Mouse (Mus musculus): ENCODE results near the gene Mical1. TPM values are rescaled to one million over a fixed set of nuclear protein-coding genes. Genes with fewer than 3 reads are reported as not detected.
A peak's percentile ranks its signal among the peaks of the same experiment; 100 is the strongest.

Gene Mical1
- polyA plus RNA-seq (2012; ENCODE audit: insufficient read depth, insufficient read length, missing spikeins): 2.8 and 4.8 TPM in 2 replicates

DNA sequence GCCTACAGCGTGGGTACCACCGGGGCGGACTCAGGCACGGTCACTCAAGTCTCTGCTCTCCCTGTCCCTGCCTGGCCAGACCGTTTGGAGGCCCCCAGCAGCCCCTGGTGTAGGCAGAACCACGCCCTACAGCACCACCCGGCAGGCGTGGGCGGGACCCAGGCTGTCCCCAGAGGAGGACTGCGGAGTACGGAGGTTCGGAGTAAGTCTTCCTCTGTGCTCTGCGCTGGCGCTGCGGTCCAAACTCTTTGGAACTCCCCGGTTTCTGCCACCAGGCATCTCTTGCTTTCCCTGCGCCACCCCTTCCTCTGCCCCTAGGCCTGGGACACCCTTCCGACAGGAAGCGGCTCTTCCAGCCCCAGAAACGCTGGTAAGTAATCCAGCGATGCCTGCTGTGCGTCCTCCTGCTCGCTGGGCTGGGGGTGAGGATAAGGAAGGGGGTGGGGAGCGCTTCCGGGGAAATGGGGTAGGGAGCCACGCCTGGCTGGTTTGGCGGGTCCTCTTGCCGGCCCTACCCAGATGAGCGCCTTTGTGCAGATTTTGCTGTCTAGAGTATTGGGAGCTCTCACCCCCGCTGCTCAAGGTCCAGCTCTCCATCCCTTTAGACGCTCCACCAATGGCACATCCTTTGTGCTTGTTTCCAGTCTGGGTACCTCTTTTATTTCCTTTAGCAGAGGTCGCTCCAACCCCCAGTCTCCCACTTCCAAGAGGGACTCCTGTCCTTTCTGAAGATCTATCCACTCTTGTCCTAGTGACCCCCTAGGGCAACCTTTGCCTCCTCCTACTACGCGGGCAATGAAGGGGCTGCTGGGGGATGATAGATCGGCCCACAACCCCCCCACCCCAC is at the start of gene Mical1:
Mical1 (plus strand) TSS at position 144 of the 847 bp plus-strand sequence.
- Histone ChIP-seq H3K4me1 (ENCODE audit: control insufficient read depth, insufficient read depth, insufficient read length, low read length) (peaks cover 5% of the 10 kb centered on the region), H3K4me3 (ENCODE audit: insufficient read depth, low read depth, low read length) (peak within 1 kb of the TSS; percentile 57), H3K27ac (replicated peaks; ENCODE audit: low read depth, low read length) (peak within 1 kb of the TSS; percentile 71)

DNA sequence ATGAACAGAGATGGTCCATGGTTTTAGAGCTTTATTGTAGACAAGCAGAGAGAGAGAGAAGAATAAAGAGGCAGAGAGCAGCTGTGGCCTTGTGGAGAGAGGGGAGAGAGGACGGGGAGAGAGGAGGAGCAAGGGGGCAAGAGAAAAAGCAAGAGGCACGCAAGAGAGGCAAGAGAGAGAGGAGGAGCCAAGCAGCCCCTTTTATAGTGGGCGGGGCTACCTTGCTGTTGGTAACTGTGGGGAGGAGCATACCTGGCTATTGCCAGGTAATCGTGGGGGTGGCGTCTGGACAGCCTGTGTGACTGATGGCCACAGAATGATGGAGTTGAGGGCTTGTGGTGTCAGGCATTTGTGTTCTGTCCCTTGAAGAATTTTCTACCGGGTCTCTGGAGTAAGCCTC is 49.7 kb upstream of the Mical1 start:
- H3K4me3 ChIP-seq (ENCODE audit: insufficient read depth, low read depth, low read length): no peak overlapping the region
- no peak overlapping the region for H3K27ac ChIP-seq (replicated peaks; ENCODE audit: low read depth, low read length)
- no peaks in the 10 kb centered on the region for H3K4me1 ChIP-seq (ENCODE audit: control insufficient read depth, insufficient read depth, insufficient read length, low read length)

DNA sequence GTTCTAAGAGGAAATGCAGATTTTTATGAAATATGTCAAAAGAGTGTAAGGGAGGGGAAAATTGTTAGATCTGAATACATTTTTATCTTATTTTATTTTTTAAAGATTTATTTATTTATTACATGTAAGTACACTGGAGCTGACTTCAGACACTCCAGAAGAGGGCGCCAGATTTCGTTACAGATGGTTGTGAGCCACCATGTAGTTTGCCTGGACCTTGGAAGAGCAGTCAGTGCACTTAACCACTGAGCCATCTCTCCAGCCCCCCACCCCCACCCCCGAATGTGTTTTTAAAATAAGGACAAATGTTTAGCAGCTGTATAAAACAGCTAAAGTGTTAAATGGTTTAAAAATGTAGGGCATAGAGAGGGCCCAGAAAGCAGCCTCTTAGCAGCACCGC is 41.5 kb upstream of the Mical1 start:
- no peak overlapping the region for H3K4me3 ChIP-seq (ENCODE audit: insufficient read depth, low read depth, low read length)
- no peak overlapping the region for H3K27ac ChIP-seq (replicated peaks; ENCODE audit: low read depth, low read length)
- H3K4me1 ChIP-seq (ENCODE audit: control insufficient read depth, insufficient read depth, insufficient read length, low read length): no peaks in the 10 kb centered on the region

DNA sequence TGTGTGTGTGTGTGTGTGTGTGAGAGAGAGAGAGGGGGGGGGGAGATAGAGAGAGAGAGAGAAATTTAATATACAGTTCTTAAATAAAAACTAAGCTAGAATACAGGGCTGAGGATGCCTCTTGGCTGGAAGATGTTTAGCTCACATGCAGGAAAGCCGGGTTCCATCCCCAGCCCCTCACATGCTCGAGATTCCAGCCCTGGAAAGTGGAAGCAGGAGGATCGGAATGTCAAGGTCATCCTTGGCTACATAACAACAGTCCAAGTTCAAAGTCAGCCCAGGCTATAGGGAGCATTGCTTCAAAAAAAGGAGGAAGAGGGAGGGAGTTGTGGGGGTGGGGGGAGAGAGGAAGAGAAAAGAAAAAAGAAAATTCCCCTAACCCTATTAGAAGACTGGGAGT is 41.0 kb upstream of the Mical1 start:
- Histone ChIP-seq H3K27ac (replicated peaks; ENCODE audit: low read depth, low read length) (no peak overlapping the region), H3K4me3 (ENCODE audit: insufficient read depth, low read depth, low read length) (no peak overlapping the region), H3K4me1 (ENCODE audit: control insufficient read depth, insufficient read depth, insufficient read length, low read length) (no peaks in the 10 kb centered on the region)

DNA sequence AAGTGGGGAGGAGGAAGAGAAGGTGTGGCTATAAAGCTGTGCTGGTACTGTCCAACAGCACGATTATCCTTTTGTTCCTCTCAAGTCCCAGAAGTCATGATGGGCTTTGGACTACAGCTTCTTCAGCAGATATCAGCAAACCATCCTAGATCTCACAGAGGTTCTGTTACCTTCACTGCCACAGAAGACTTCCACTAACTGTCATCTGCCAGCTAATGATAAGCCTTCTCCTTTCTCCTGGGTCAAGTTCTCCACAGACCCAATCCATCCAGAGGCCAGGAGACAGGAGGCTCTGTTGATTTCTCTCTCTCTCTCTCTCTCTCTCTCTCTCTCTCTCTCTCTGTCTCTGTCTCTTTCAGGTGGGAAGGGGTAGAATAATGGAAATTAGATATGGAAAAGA is 27.9 kb upstream of the Mical1 start:
- H3K4me1 ChIP-seq (ENCODE audit: control insufficient read depth, insufficient read depth, insufficient read length, low read length): peaks cover 9% of the 10 kb centered on the region; the same call in 1 of the 2 replicates
- H3K4me3 ChIP-seq (ENCODE audit: insufficient read depth, low read depth, low read length): no peak overlapping the region
- H3K27ac ChIP-seq (replicated peaks; ENCODE audit: low read depth, low read length): no peak overlapping the region

DNA sequence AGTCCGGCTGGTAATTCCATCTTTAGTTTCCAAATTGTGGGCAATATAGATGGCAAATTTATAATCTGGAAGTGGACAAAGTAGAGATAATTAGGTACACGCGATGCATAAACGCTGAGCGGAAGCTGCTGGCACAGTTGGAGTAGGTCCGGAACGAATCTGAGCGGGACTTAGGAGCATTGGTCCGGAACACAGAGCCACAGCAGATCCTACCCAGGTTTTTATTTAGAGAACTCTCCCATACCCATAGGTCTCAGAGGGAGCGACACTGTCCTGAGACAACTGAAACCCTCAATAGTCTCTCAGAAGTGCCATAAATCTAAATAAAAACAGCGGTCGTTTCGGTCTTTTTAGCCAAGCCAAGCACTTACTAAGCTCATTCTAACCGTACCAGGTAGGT is 26.4 kb upstream of the Mical1 start:
- Histone ChIP-seq H3K4me1 (ENCODE audit: control insufficient read depth, insufficient read depth, insufficient read length, low read length) (peaks cover 9% of the 10 kb centered on the region; the same call in 1 of the 2 replicates), H3K4me3 (ENCODE audit: insufficient read depth, low read depth, low read length) (peak overlapping the region; percentile 73), H3K27ac (replicated peaks; ENCODE audit: low read depth, low read length) (peak overlapping the region; percentile 74)

DNA sequence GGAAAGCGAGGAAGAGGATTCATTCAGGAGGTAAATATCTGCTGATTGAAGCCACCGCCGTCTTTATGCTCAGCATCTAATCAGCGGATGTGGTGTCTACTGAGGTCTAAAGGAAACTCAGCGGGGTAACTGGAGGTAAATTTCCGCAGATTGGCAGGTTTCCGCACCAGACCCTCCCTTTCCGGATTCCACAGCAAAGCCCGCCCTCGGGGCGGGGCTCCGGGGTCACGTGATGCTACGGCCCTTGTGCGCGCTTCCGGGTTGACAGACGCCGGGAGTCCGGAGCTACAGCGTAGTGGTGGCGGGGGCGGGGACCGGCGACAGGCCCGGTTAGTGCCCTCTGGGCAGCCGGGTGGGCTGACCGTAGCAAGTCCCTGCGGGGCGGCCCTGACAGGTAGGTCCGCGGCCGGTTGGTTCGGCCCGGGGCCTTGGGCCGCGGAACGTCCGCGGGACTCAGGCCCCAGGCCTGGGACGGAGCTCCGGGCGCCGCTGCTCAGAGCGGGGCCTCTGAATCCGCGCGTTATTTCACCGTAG is 25.9 kb upstream of the Mical1 start, which contains the start of gene Zbtb24:
Zbtb24 (plus strand) TSS at position 247 of the 534 bp plus-strand sequence.
- Histone ChIP-seq H3K4me3 (ENCODE audit: insufficient read depth, low read depth, low read length) (peak within 1 kb of the TSS; percentile 89), H3K4me1 (ENCODE audit: control insufficient read depth, insufficient read depth, insufficient read length, low read length) (peaks cover 9% of the 10 kb centered on the region; the same call in 1 of the 2 replicates), H3K27ac (replicated peaks; ENCODE audit: low read depth, low read length) (peak within 1 kb of the TSS; percentile 74)

DNA sequence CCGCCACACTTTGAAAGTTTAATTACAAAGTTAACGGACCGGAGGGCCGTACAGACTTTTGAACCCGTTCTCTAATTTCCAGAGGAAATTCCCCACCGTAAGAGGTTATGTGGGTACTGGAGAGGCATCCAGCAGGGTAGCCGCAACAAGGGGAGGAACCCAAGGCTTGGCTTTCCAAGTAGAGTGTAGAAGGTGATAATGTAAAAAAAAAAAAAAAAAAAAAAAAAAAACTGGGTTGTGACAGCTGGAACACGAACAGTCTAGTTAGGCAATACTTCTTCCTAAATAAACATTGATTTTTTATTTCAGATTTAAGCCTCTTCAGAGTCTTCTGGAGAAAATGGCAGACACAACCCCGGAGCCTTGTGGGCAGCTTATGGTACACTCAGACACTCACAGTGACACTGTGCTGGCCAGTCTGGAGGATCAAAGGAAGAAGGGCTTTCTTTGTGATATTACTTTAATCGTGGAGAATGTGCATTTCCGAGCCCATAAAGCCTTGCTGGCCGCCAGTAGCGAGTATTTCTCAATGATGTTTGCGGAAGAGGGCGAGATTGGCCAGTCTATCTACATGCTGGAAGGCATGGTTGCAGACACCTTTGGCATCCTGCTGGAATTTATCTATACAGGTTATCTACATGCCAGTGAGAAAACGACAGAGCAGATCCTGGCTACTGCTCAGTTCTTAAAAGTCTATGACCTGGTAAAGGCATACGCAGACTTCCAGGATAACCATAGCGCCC is 25.2 kb upstream of the Mical1 start:
- Histone ChIP-seq H3K4me1 (ENCODE audit: control insufficient read depth, insufficient read depth, insufficient read length, low read length) (peaks cover 9% of the 10 kb centered on the region; the same call in 1 of the 2 replicates), H3K4me3 (ENCODE audit: insufficient read depth, low read depth, low read length) (peak overlapping the region; percentile 89), H3K27ac (replicated peaks; ENCODE audit: low read depth, low read length) (peak overlapping the region; percentile 29; the same call in 1 of the 2 replicates)

DNA sequence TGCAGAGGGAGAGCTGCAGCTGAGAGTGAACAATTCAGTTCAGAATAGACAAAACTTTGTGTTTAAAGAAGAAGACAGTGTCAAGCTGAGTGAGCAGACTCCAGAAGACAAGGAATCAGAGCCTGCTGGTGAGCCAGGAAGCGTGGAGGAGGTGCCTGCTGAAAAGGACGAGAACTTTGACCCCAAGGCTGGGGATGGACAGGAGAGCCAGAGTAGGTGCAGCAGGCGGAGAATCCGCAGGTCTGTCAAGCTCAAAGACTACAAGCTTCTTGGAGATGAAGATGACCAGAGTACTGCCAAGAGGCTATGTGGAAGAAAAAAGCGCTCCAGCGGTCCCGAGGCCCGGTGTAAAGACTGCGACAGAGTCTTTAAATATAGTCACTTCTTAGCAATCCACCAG is 24.5 kb upstream of the Mical1 start:
- no peak overlapping the region for H3K27ac ChIP-seq (replicated peaks; ENCODE audit: low read depth, low read length)
- no peak overlapping the region for H3K4me3 ChIP-seq (ENCODE audit: insufficient read depth, low read depth, low read length)
- H3K4me1 ChIP-seq (ENCODE audit: control insufficient read depth, insufficient read depth, insufficient read length, low read length): peaks cover 9% of the 10 kb centered on the region; the same call in 1 of the 2 replicates

DNA sequence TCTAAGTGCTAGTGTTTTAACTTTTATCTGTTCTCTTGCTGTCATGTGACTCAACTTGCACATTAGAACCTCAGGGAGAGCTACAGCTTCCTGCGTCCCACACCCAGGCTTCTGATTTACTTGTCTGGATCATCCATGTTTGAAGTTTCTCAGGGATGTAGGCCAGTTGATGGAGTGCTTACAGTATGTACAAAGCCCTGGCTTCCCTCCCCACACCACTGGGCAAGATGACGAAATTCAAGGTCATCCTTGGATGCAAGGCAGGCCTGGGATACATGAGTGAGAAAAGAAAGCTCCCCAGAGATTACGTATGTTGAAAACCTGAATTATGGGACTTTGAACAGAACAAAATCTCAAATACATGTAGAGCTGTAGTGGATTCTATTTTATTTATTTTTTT is 23.3 kb upstream of the Mical1 start:
- Histone ChIP-seq H3K27ac (replicated peaks; ENCODE audit: low read depth, low read length) (no peak overlapping the region), H3K4me3 (ENCODE audit: insufficient read depth, low read depth, low read length) (no peak overlapping the region), H3K4me1 (ENCODE audit: control insufficient read depth, insufficient read depth, insufficient read length, low read length) (peaks cover 9% of the 10 kb centered on the region; the same call in 1 of the 2 replicates)

DNA sequence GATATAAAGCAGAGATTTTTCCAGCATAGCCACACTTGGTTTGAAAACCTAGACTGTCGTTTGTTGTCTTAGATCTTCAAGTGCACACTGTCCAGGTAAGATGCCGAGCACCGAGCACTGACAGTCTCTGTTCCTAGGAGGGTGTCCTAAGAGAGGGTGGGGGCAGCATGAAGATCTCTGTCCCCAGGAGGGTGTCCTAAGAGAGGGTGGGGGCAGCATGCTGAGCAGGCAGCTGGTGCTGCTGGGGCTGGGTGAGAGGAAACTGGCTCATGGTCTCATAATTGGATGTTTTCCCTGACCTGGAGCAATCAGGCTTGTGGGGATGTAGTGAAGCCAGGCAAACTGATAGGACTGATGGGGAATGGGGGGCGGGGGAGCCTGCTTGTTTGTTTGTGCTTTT is 16.1 kb upstream of the Mical1 start:
- Histone ChIP-seq H3K27ac (replicated peaks; ENCODE audit: low read depth, low read length) (no peak overlapping the region), H3K4me1 (ENCODE audit: control insufficient read depth, insufficient read depth, insufficient read length, low read length) (0 out of 2 replicates have a peak, but pooled peaks cover 8% of the 10 kb centered on the region), H3K4me3 (ENCODE audit: insufficient read depth, low read depth, low read length) (no peak overlapping the region)

DNA sequence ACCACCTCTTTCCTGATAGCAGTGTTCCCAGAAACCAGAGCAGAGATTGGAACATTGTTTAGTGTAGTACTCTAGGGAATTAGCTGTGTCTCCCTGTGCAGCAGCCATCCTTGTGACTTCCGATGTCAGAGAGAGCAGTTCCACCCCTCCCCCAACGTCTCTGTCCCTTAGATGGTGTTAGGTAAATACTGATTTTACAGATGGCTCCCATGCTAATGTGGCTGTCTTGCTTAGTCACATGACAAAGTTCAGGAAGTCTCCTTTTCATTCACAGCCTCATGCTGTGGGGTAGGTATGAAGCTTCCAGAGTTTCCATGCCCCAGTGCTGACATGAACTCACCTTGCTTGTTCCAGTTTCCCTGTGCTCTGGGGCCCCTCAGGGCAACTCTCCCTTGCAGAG is 15.6 kb upstream of the Mical1 start:
- H3K4me1 ChIP-seq (ENCODE audit: control insufficient read depth, insufficient read depth, insufficient read length, low read length): 0 out of 2 replicates have a peak, but pooled peaks cover 8% of the 10 kb centered on the region
- no peak overlapping the region for H3K27ac ChIP-seq (replicated peaks; ENCODE audit: low read depth, low read length)
- no peak overlapping the region for H3K4me3 ChIP-seq (ENCODE audit: insufficient read depth, low read depth, low read length)

DNA sequence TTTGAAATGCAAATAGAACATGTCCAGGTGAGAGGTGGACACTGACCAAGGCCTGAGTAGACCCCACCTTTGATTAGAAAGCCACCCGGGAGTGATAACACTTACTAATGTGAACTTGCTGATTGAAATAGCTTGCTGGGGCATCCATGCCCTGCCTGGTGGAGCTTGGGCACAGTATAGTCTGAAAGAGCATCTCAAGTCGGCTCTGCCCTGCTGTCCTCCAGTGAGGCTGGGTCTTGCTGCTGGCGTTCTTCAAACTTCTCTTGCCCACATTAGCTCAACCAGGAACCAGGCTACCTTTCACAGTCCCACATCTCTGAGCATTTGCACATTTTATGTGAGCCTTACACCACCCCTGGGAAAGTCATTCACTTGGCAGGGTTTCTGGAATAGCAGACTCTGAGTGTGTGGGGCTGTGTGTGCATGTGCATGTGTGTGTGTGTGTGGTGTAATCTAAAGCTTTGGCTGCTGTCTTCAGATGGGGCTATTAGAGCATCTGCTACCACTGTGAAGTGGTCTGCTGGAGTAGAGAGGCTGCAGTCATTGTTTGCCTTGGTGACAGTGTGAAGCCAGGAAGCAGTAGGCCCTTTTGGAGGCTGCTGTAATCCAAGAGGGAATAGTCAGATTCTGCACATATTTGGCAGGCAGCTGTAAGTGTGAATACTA is 14.9 kb upstream of the Mical1 start:
- no peak overlapping the region for H3K27ac ChIP-seq (replicated peaks; ENCODE audit: low read depth, low read length)
- H3K4me3 ChIP-seq (ENCODE audit: insufficient read depth, low read depth, low read length): no peak overlapping the region
- 0 out of 2 replicates have a peak, but pooled peaks cover 8% of the 10 kb centered on the region for H3K4me1 ChIP-seq (ENCODE audit: control insufficient read depth, insufficient read depth, insufficient read length, low read length)

DNA sequence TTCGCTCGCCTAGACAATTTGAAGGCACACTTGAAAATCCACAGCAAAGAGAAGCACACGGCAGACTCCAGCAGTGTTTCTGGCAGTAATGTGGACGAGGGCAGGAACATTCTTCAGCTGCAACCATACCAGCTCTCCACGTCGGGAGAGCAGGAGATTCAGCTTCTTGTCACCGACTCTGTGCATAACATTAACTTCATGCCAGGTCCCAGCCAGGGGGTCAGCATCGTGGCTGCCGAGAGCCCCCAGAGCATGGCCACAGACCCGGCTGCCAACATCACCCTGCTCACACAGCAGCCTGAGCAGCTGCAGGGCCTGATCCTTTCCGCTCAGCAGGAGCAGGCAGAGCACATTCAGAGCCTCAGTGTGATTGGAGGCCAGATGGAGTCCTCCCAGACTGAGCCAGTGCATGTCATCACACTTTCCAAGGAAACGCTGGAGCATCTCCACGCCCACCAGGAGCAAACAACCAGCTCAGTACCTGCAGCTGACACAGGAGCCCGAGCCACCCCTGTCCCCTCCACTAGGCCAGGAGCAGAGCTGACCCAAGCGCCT is 11.6 kb upstream of the Mical1 start:
- Histone ChIP-seq H3K4me3 (ENCODE audit: insufficient read depth, low read depth, low read length) (no peak overlapping the region), H3K27ac (replicated peaks; ENCODE audit: low read depth, low read length) (no peak overlapping the region), H3K4me1 (ENCODE audit: control insufficient read depth, insufficient read depth, insufficient read length, low read length) (0 out of 2 replicates have a peak, but pooled peaks cover 8% of the 10 kb centered on the region)
